Mouse (Mus musculus) cerebellum, adult 2 months (tissue): ENCODE measurements around the gene Fam228a. TPM values are rescaled to one million over a fixed set of nuclear protein-coding genes. Genes with fewer than 3 reads are reported as not detected.
"Not testable (repeated sequence)": the region's sequence is repeated elsewhere in the genome, so short reads cannot be mapped to it uniquely, and the experiment has no call there.

Source experiments
- DNase-seq, 2 experiments: peaks; one replicate each; pipeline ENCODE4 v3.0.0; 2021
- H3K27ac ChIP-seq: fragments of 200-500 bp; 2 replicates; pipeline ENCODE4 v1.5.1; 2012; ENCODE audit warnings: low read length, control low read depth, inconsistent platforms; ENCODE audit not compliant: insufficient read depth
- H3K27me3 ChIP-seq: fragments of 200-500 bp; 2 replicates; pipeline ENCODE4 v1.6.1; 2012; ENCODE audit warnings: inconsistent platforms, mild to moderate bottlenecking, low read length, moderate library complexity; ENCODE audit not compliant: control insufficient read depth, insufficient read depth
- H3K4me1 ChIP-seq: fragments of 200-500 bp; 2 replicates; pipeline ENCODE4 v1.6.1; 2011; ENCODE audit warnings: low read length; ENCODE audit not compliant: control insufficient read depth, insufficient read depth
- H3K4me3 ChIP-seq: fragments of 200-500 bp; replicated peaks from 2 replicates; pipeline ENCODE3; 2011; ENCODE audit warnings: mild to moderate bottlenecking, low read depth, low read length, control low read depth; ENCODE audit not compliant: insufficient read depth
- CTCF ChIP-seq: fragments of 200-500 bp; IDR thresholded peaks from 2 replicates; pipeline ENCODE4 v1.5.1; 2011; ENCODE audit warnings: low read depth, mild to moderate bottlenecking, control low read depth, low read length, moderate library complexity, borderline replicate concordance; ENCODE audit not compliant: insufficient read depth
- POLR2A ChIP-seq: fragments of 200-500 bp; IDR thresholded peaks from 2 replicates; pipeline ENCODE4 v1.6.1; 2011; ENCODE audit warnings: low read length, control low read depth, borderline replicate concordance; ENCODE audit not compliant: insufficient read depth
- WGBS: fragments of 180-500 bp; shearing (Covaris S2); methylation state at CpG from one replicate; pipeline ENCODE4 v1.1.7; 2018; 5-methylcytosine and 5-hydroxymethylcytosine counted together
- polyA plus RNA-seq: library from polyadenylated mRNA; depleted of rRNA; stranded (reverse); fragments of >200 nt; gene quantifications from 2 replicates; pipeline ENCODE4 v1.2.3, GENCODE M21; 2012

Fam228a gene
- polyA plus RNA-seq, 1 experiment = 2.1 TPM

GRCm38 (mm10) chr12:4709926-4710325, 28.3 kb downstream of the Fam228a start:
- TF ChIP-seq POLR2A (no peak), CTCF (no peak)
- Histone ChIP-seq H3K27ac (no peak overlapping the region), H3K27me3 (no peaks in the 10 kb centered on the region), H3K4me1 (no peaks in the 10 kb centered on the region), H3K4me3 (no peak overlapping the region)
- no peak for DNase-seq
- WGBS = 68% methylated on average over 7 of the region's 7 CpGs

DNA sequence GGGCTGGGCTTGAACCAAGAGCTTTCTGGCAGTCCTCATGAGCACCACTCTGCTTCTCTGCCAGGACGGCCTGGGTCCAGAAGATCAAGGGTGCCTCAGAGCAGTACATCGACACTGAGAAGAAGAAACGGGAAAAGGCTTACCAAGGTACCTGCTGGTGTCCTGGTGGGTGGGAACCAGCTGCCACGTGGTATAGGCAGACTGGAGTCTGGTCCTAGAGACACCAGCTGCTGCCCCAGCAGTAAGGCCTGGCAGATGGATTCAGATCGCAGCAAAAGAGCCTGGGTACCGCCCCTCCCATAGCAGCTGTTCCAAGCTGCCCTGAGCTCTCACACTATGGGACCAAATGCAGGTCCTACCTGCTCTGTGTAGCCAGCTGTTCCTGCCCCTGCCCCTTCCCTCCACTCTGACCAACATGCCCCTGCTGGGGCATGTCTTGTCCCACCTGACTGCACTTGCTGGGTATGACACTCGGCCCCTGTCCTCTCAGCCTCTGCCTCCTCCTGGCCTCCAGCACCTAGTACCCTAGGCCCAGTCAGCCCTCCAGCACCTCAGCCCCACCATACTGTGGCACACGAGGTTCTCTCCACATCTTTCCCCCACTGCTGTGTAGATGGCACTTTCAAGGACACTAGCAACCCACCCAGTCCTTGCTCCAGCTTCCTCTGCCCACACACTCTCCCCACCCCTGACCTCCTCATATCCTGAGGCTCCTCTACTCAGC, 29.2 kb downstream of the Fam228a start:
- H3K27me3 ChIP-seq = no peaks in the 10 kb centered on the region
- 27% methylated on average over 8 of the region's 8 CpGs for WGBS
- no peak for DNase-seq
- TF ChIP-seq CTCF = no peak
- H3K27ac ChIP-seq = no peak overlapping the region
- no peak overlapping the region for H3K4me3 ChIP-seq
- no peaks in the 10 kb centered on the region for H3K4me1 ChIP-seq

GRCm38 (mm10) chr12:4708296-4708695, 29.9 kb downstream of the Fam228a start:
- 56% methylated on average over 4 of the region's 4 CpGs for WGBS
- H3K27me3 ChIP-seq = no peaks in the 10 kb centered on the region
- no peaks in the 10 kb centered on the region for H3K4me1 ChIP-seq
- no peak overlapping the region for H3K27ac ChIP-seq
- no peak for DNase-seq
- H3K4me3 ChIP-seq = no peak overlapping the region
- TF ChIP-seq POLR2A (no peak), CTCF (no peak)

- H3K4me3 ChIP-seq = no peak overlapping the region
- no peak overlapping the region for H3K27ac ChIP-seq
- H3K4me1 ChIP-seq = no peaks in the 10 kb centered on the region
- H3K27me3 ChIP-seq = no peaks in the 10 kb centered on the region
- TF ChIP-seq POLR2A = no peak
- TF ChIP-seq CTCF = no peak
- no peak for DNase-seq
- WGBS = 89% methylated on average over 14 of the region's 14 CpGs
Observed at GRCm38 (mm10) chr12:4707488-4708017, 30.7 kb downstream of the Fam228a start.

GRCm38 (mm10) chr12:4706901-4707300, 31.3 kb downstream of the Fam228a start:
- DNase-seq = no peak
- H3K4me3 ChIP-seq = no peak overlapping the region
- no peaks in the 10 kb centered on the region for H3K27me3 ChIP-seq
- no peak overlapping the region for H3K27ac ChIP-seq
- no peaks in the 10 kb centered on the region for H3K4me1 ChIP-seq
- no peak for TF ChIP-seq CTCF
- no peak for TF ChIP-seq POLR2A
- WGBS = 62% methylated on average over 10 of the region's 10 CpGs

- DNase-seq = no peak
- H3K27me3 ChIP-seq = no peaks in the 10 kb centered on the region
- 80% methylated on average over 5 of the region's 5 CpGs for WGBS
Observed at GRCm38 (mm10) chr12:4706175-4706574, 32.1 kb downstream of the Fam228a start.

GRCm38 (mm10) chr12:4705626-4706025, 32.6 kb downstream of the Fam228a start:
- H3K27me3 ChIP-seq, H3K4me3 ChIP-seq, H3K27ac ChIP-seq, DNase-seq, H3K4me1 ChIP-seq: not testable (repeated sequence)
- WGBS = 75% methylated on average over 6 of the region's 6 CpGs

More at GRCm38 (mm10) chr12:4706175-4706574, 32.1 kb downstream of the Fam228a start:
- H3K4me3 ChIP-seq = no peak overlapping the region
- H3K27ac ChIP-seq = no peak overlapping the region
- TF ChIP-seq POLR2A (no peak), CTCF (no peak)
- H3K4me1 ChIP-seq = no peaks in the 10 kb centered on the region

DNA sequence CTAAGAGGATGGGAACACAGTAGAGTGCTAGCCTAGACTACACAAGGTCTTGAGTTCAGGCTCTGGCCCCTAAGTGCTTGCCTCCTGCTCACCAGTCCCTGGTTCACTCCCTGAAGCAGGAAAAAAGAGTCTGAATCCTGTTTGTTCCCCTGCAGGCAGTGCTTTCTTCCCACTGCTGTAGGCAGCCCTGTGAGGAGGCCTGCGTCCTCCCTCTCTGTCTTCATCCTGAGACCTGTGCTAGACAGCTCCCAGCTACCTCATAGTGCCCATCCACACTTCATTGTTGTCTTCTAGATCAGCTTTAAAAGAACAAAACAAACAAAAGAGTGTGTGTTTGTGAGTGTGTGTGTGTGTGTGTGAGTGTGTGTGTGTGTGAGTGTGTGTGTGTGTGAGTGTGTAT, 43.7 kb downstream of the Fam228a start:
- no peak overlapping the region for H3K4me3 ChIP-seq
- 97% methylated on average over 1 of the region's 1 CpGs for whole genome bisulfite sequencing
- TF ChIP-seq CTCF (no peak), POLR2A (no peak)
- no peak for DNase-seq
- no peak overlapping the region for H3K27ac ChIP-seq
- H3K27me3 ChIP-seq = no peaks in the 10 kb centered on the region
- no peaks in the 10 kb centered on the region for H3K4me1 ChIP-seq
